Mouse (Mus musculus): Measurements from ENCODE around the gene Foxi1.

DNA sequence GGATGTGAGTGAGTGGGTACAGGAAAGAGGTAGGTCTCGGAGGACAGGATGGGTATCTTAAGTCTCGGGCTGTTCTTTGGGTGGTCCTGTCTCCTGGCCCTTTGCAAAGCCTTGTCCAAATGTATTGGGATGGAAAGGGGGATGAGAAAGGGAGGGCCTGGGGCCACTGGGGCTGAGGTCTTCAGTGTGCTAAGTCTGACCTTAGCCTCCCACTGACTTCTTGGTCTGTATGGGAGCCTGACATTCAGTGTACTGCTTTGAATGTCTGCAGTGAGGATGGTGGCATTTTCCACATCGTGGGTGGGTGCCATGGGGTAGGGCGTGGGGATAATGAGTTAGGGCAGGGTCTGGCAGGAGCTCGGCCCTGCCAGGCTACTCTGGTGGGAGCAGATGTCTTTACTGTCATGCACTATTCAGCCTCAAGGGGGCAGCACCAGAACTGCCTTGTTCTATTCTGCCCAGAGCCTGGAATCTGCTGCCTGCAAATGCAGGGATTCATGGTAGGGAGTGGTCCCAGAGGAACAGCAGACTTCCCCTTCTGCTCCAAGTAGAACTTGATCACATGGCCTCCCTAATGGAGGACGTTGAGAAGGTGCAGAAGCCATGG lies 21.0 kb upstream of the Foxi1 start:
- TF ChIP-seq CTCF (IDR thresholded peaks at IDR 0.05; ENCODE audit: extremely low read depth, insufficient read length, insufficient replicate concordance, low read depth, low read length) (peak; percentile 47; the same call in 1 of the 2 replicates), POLR2A (IDR thresholded peaks at IDR 0.05; ENCODE audit: low read depth, low read length) (no peak)
